Mouse (Mus musculus) liver, adult 2 months (tissue): ENCODE data around the gene Sall4. TPM values are rescaled to one million over a fixed set of nuclear protein-coding genes. Genes with fewer than 3 reads are reported as not detected.

Experiments
- DNase-seq: peaks from one replicate; pipeline ENCODE4 v3.0.0-alpha.2; 2011; ENCODE audit warnings: low read depth, low spot score; ENCODE audit errors: extremely low read depth
- H3K27ac ChIP-seq: fragments of 200-500 bp; replicated peaks from 2 replicates; pipeline ENCODE4 v1.5.1; 2012; ENCODE audit warnings: low read depth, mild to moderate bottlenecking, control low read depth, inconsistent platforms, low read length; ENCODE audit not compliant: insufficient read depth
- H3K27me3 ChIP-seq: fragments of 200-500 bp; 2 replicates; pipeline ENCODE4 v1.6.1; 2012; ENCODE audit warnings: mild to moderate bottlenecking, moderate library complexity, low read length, inconsistent platforms; ENCODE audit not compliant: control insufficient read depth, insufficient read depth
- H3K36me3 ChIP-seq: fragments of 200-500 bp; 2 replicates; pipeline ENCODE4 v1.6.1; 2012; ENCODE audit warnings: low read length, inconsistent platforms; ENCODE audit not compliant: control insufficient read depth, insufficient read depth
- H3K4me1 ChIP-seq: fragments of 200-500 bp; 2 replicates; pipeline ENCODE4 v1.6.1; 2011; ENCODE audit warnings: low read length; ENCODE audit not compliant: control insufficient read depth, insufficient read depth
- H3K4me3 ChIP-seq: fragments of 200-500 bp; 2 replicates; pipeline ENCODE4 v1.5.1; 2011; ENCODE audit warnings: low read depth, mild to moderate bottlenecking, control low read depth, low read length, moderate library complexity; ENCODE audit not compliant: insufficient read depth
- H3K79me2 ChIP-seq: fragments of 200-500 bp; 2 replicates; pipeline ENCODE4 v1.6.1; 2012; ENCODE audit warnings: inconsistent platforms, mild to moderate bottlenecking, low read length, moderate library complexity; ENCODE audit not compliant: control insufficient read depth, insufficient read depth
- H3K9ac ChIP-seq: fragments of 200-500 bp; 2 replicates; pipeline ENCODE4 v1.6.1; 2012; ENCODE audit warnings: low read depth, mild to moderate bottlenecking, control low read depth, inconsistent platforms, low read length
- CTCF ChIP-seq: fragments of 200-500 bp; IDR thresholded peaks from 2 replicates; pipeline ENCODE4 v1.5.1; 2011; ENCODE audit warnings: low read depth, low read length, control low read depth
- POLR2A ChIP-seq: fragments of 200-500 bp; IDR thresholded peaks from 2 replicates; pipeline ENCODE4 v1.6.1; 2011; ENCODE audit warnings: low read length, control low read depth; ENCODE audit not compliant: insufficient read depth; ENCODE audit errors: extremely low read depth
- WGBS: fragments of 180-500 bp; shearing (Covaris S2); methylation state at CpG from one replicate; pipeline ENCODE4 v1.1.7; 2018; 5-methylcytosine and 5-hydroxymethylcytosine counted together
- polyA plus RNA-seq: library from polyadenylated mRNA; depleted of rRNA; stranded (reverse); fragments of >200 nt; gene quantifications from 2 replicates; pipeline ENCODE4 v1.2.3, GENCODE M21; 2012
- total RNA-seq: library from RNA; depleted of rRNA; stranded (reverse); fragments of >200 nt; gene quantifications from 2 replicates; pipeline ENCODE4 v1.2.3, GENCODE M21; 2014

Sall4 gene
- total and polyA plus RNA-seq, 2 experiments = not detected

DNA sequence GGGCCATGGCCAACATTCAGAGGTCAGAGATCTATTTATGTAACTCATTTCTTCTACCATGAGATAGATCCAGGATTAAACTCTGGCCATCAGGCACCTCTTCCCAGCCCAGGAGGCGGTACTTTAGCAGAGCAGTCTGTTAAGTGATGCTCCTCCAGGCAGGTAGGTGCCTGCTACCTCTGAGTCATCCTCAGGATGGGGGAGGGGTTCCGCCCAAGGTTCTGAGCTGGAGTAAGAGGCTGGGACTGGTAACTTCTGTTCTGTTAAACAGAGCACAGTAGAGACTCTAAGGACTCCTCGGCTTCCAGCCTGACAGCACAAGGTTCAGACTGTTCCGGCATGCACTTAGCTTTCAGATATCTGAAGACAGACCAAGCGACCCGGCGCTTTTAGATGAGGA lies 31.2 kb upstream of the Sall4 start:
- DNase-seq = no peak
- no peak overlapping the region for H3K27ac ChIP-seq
- no peaks in the 10 kb centered on the region for H3K27me3 ChIP-seq
- 80% methylated on average over 7 of the region's 7 CpGs for WGBS
- no peaks in the 10 kb centered on the region for H3K36me3 ChIP-seq
- H3K79me2 ChIP-seq = no peaks in the 10 kb centered on the region
- TF ChIP-seq POLR2A (no peak), CTCF (no peak)
- H3K9ac ChIP-seq = no peak overlapping the region
- no peaks in the 10 kb centered on the region for H3K4me1 ChIP-seq
- no peak overlapping the region for H3K4me3 ChIP-seq

DNA sequence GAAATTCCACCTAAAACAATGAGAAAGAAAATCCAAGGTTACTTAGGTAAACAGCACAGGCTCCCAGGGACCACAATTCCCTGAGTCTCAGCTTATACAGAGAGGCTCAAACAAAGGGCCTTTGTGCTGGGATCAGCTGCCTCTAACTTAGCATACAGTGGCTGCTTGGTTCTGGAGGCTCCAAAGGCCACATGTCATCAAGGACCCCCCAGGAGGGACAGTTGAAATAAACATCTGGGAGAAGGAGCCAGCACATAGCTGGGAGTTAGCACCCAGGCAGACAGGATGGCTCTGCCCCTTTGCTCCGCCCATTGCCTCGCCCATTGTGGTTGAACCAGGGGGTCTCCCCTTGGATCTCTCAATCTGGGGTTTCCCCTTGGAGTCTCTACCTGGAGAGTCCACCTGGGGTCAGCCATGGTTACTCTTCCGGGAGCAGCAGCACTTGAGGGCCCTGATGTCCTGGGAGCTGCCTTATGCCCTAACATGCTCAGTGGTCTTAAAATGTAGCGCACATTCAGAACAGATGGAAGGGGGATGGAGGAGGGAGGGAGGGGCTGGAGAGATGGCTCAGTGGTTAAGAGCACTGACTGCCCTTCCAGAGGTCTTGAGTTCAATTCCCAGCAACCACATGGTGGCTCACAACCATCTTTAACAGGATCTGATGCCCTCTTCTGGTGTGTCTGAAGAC lies 23.5 kb upstream of the Sall4 start:
- no peak overlapping the region for H3K9ac ChIP-seq
- 77% methylated on average over 4 of the region's 4 CpGs for WGBS
- no peaks in the 10 kb centered on the region for H3K27me3 ChIP-seq
- H3K4me3 ChIP-seq = no peak overlapping the region
- H3K27ac ChIP-seq = no peak overlapping the region
- no peak for TF ChIP-seq CTCF
- TF ChIP-seq POLR2A = no peak
- no peaks in the 10 kb centered on the region for H3K4me1 ChIP-seq
- H3K79me2 ChIP-seq = no peaks in the 10 kb centered on the region
- no peaks in the 10 kb centered on the region for H3K36me3 ChIP-seq
- DNase-seq = no peak

DNA sequence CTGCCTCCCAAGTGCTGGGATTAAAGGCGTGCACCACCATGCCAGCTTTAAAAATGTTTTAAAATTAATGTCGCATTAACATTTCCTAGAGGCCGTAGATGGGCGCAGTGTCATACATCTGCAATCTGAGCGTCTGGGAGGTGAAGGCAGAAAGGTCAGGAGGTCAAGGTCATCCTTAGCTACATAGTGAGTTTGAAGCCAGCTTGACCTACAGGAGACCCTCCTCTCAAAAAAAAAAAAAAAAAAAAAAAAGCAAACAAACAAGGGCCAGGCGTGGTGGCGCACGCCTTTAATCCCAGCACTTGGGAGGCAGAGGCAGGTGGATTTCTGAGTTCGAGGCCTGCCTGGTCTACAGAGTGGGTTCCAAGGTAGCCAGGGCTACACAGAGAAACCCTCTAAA lies 18.4 kb upstream of the Sall4 start:
- Histone ChIP-seq H3K9ac (no peak overlapping the region), H3K27me3 (no peaks in the 10 kb centered on the region), H3K4me1 (no peaks in the 10 kb centered on the region), H3K27ac (no peak overlapping the region), H3K79me2 (no peaks in the 10 kb centered on the region), H3K36me3 (no peaks in the 10 kb centered on the region), H3K4me3 (no peak overlapping the region)
- no peak for TF ChIP-seq POLR2A
- no peak for TF ChIP-seq CTCF
- WGBS = 93% methylated on average over 9 of the region's 9 CpGs
- DNase-seq = no peak

DNA sequence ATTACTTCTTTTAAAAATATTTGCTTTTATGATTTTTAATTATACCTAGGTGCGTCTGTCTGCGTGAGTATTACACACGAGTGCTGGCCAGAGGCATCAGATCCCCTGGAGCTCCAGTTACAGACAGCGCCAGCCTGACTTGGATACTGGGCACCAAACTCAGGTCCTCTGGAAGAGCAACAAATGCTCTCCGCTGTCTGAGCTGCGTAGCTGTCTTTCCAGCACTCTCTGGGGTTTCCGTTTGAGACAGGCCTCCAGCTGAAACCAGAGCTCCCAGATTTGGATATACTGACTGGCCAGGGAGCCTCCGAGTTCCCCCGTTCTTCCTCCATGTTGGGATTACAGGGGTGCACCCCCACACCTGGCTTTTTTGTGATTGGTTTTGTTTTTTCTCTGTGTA lies 12.9 kb upstream of the Sall4 start:
- Histone ChIP-seq H3K4me1 (no peaks in the 10 kb centered on the region), H3K79me2 (no peaks in the 10 kb centered on the region), H3K4me3 (no peak overlapping the region), H3K27me3 (0 out of 2 replicates have a peak, but pooled peaks cover 3% of the 10 kb centered on the region), H3K36me3 (no peaks in the 10 kb centered on the region), H3K27ac (no peak overlapping the region), H3K9ac (no peak overlapping the region)
- DNase-seq = no peak
- no peak for TF ChIP-seq CTCF
- no peak for TF ChIP-seq POLR2A
- 70% methylated on average over 9 of the region's 9 CpGs for WGBS

DNA sequence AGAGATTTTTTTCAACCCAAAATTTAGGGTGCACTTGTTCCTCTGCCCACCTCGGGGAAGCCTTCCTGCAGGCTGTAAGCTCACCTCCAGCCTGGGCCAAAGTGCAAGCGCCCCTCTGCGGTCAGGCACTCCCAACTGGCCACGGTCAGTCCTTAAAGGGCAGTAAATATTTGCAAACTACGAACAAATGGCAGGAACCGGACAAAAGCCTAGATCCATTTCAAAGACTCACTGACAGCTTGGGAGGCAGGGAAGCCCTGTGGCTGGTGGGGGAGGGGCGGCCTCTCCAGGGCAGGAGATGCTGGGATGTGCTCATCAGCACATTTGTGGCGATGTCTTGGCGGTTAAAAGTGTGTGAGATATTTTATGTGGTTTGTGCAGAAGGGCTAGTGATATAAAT lies 12.3 kb upstream of the Sall4 start:
- Histone ChIP-seq H3K36me3 (no peaks in the 10 kb centered on the region), H3K4me1 (no peaks in the 10 kb centered on the region), H3K4me3 (no peak overlapping the region), H3K79me2 (no peaks in the 10 kb centered on the region), H3K27me3 (0 out of 2 replicates have a peak, but pooled peaks cover 3% of the 10 kb centered on the region), H3K9ac (no peak overlapping the region), H3K27ac (no peak overlapping the region)
- WGBS = 17% methylated on average over 9 of the region's 9 CpGs
- TF ChIP-seq POLR2A = no peak
- no peak for TF ChIP-seq CTCF
- DNase-seq = no peak

DNA sequence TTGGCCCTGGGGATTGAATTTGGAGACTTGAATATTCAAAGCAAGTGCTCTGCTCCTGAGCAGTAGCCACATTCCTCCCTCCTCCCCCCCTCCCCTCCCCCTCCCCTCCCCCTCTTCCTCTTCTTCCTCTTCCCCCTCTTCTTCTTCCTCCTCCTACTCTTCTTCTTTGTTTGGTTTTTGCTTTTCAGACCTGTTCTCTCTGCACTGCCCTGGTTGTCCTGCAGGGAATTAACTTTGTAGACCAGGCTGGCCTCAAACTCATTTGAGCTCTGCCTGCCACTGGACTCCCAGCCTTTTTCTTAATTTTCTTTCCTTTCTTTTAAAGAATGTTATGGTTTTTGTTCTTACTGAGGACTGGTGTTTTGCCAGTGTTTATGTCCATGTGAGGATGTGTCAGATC lies 9.7 kb upstream of the Sall4 start:
- H3K4me3 ChIP-seq = no peak overlapping the region
- no peaks in the 10 kb centered on the region for H3K79me2 ChIP-seq
- no peak overlapping the region for H3K9ac ChIP-seq
- no peaks in the 10 kb centered on the region for H3K4me1 ChIP-seq
- H3K27me3 ChIP-seq = 0 out of 2 replicates have a peak, but pooled peaks cover 3% of the 10 kb centered on the region
- no peaks in the 10 kb centered on the region for H3K36me3 ChIP-seq
- DNase-seq = no peak
- no peak for TF ChIP-seq POLR2A
- TF ChIP-seq CTCF = no peak
- H3K27ac ChIP-seq = no peak overlapping the region
